Mouse (Mus musculus) spleen, adult 2 months (tissue): ENCODE measurements around the gene Gm20431.

Source experiments
- CTCF ChIP-seq: fragments of 200-500 bp; IDR thresholded peaks from 2 replicates; pipeline ENCODE4 v1.5.1; 2011; ENCODE audit warnings: mild to moderate bottlenecking, inconsistent platforms; ENCODE audit not compliant: insufficient read depth, insufficient read length, insufficient replicate concordance; ENCODE audit errors: extremely low read depth
- POLR2A ChIP-seq: fragments of 200-500 bp; IDR thresholded peaks from 2 replicates; pipeline ENCODE4 v1.6.1; 2011; ENCODE audit warnings: low read depth, low read length, inconsistent platforms

DNA sequence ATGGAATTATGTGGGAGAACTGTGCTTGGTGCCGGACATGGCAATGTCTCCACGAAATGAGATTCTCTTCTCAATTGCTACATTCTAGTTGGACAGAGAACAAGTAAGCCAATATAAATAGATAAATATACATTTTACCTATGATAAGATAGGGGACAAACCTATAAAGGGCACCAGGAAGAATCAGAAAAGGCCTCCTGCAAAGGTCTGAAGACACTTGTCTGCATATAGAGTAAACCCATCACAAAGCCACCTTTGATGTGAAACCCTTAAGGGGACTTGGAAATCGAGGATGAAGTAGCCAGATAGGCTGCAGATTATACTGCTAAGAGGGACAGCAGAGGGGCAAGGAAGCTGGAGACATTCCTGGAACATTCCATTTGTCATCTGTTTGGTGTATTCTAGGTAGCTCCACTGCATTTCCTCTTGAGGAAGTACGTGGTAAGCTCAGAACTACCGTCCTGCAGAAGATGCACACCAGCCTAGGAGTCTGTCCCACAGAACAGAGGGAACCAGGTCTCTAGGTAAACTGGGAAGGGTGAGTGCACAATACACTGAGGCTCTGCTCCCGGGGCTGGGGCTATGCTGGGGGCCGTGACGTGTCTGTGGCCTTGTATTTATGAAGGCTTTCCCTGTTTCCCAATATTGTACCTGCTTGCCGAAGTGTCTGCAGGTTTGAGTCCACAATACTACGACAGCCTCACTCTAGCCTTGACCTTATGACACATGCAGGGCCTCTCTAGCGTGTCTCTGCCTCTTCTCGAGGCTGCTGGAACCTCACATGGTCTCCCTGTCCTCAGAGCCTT, 28.4 kb downstream of the Gm20431 start:
- no peak for TF ChIP-seq POLR2A
- no peak for TF ChIP-seq CTCF
